Mouse (Mus musculus) liver, embryonic 11.5 days (tissue): ENCODE results near the gene Sipa1. TPM values are rescaled to one million over a fixed set of nuclear protein-coding genes. Genes with fewer than 3 reads are reported as not detected.

ENCODE experiments used
- ATAC-seq: fragments of 200-750 bp; cut with Nextera tagmentation; replicated peaks from 2 replicates; pipeline ENCODE4 v1.8.0; 2017; ENCODE audit warnings: moderate number of reproducible peaks, mild to moderate bottlenecking, moderate TSS enrichment, moderate library complexity; ENCODE audit not compliant: low FRiP score
- DNase-seq: peaks from one replicate; pipeline ENCODE4 v3.0.0-alpha.2; 2017; ENCODE audit warnings: low spot score
- H3K27ac ChIP-seq: fragments of 300-500 bp; sonication (generic); 2 replicates; pipeline ENCODE4 v1.5.1; 2014; ENCODE audit warnings: mild to moderate bottlenecking, low read depth, low read length, control low read depth
- H3K27me3 ChIP-seq: fragments of 300-500 bp; sonication (generic); replicated peaks from 2 replicates; pipeline ENCODE4 v1.6.1; 2014; ENCODE audit warnings: low read length, mixed read lengths; ENCODE audit not compliant: control insufficient read depth, insufficient read depth
- H3K36me3 ChIP-seq: fragments of 300-500 bp; sonication (generic); 2 replicates; pipeline ENCODE4 v1.6.1; 2014; ENCODE audit warnings: mild to moderate bottlenecking, low read length, moderate library complexity, mixed read lengths; ENCODE audit not compliant: control insufficient read depth, insufficient read depth
- H3K4me1 ChIP-seq: fragments of 300-500 bp; sonication (generic); replicated peaks from 2 replicates; pipeline ENCODE4 v1.6.1; 2014; ENCODE audit warnings: low read length, mixed read lengths; ENCODE audit not compliant: control insufficient read depth, insufficient read depth
- H3K4me2 ChIP-seq: fragments of 300-500 bp; sonication (generic); 2 replicates; pipeline ENCODE4 v1.6.1; 2014; ENCODE audit warnings: mild to moderate bottlenecking, control low read depth, moderate library complexity
- H3K4me3 ChIP-seq: fragments of 300-500 bp; sonication (generic); 2 replicates; pipeline ENCODE4 v1.5.1; 2014; ENCODE audit warnings: low read depth, low read length, control low read depth
- H3K9ac ChIP-seq: fragments of 300-500 bp; sonication (generic); 2 replicates; pipeline ENCODE4 v1.6.1; 2014; ENCODE audit warnings: low read depth, low read length, control low read depth
- H3K9me3 ChIP-seq: fragments of 300-500 bp; sonication (generic); 2 replicates; pipeline ENCODE4 v1.6.1; 2016; ENCODE audit warnings: low read length, inconsistent platforms, mixed read lengths; ENCODE audit not compliant: control insufficient read depth
- WGBS: fragments of 180-500 bp; shearing (Covaris S2); extraction: QIAGEN DNeasy Blood & Tissue Kit; methylation state at CpG from one replicate; pipeline ENCODE4 v1.1.7; 2014; 5-methylcytosine and 5-hydroxymethylcytosine counted together
- polyA plus RNA-seq: library from polyadenylated mRNA; unstranded; fragments of >200 nt; fragmentation: Nextera tagmentation; extraction: Ambion mirVana; gene quantifications from 2 replicates; pipeline ENCODE4 v1.2.1, GENCODE M21; 2014

Gene Sipa1
- polyA plus RNA-seq, 1 experiment from 2014 or later: 32.3 TPM

GRCm38 (mm10) chr19:5645280-5645679 lies 18.2 kb downstream of the Sipa1 start:
- Histone ChIP-seq H3K27ac (no peak overlapping the region), H3K4me2 (no peak overlapping the region), H3K27me3 (no peaks in the 10 kb centered on the region), H3K4me3 (no peak overlapping the region), H3K9ac (no peak overlapping the region), H3K4me1 (peaks cover 24% of the 10 kb centered on the region), H3K36me3 (peaks cover 62% of the 10 kb centered on the region), H3K9me3 (no peaks in the 10 kb centered on the region)
- ATAC-seq (no peak), DNase-seq (no peak)
- 91% methylated on average over 9 of the region's 9 CpGs for WGBS

- ATAC-seq: no peak
- no peaks in the 10 kb centered on the region for H3K27me3 ChIP-seq
- H3K9ac ChIP-seq: no peak overlapping the region
- no peak for DNase-seq
- 83% methylated on average over 8 of the region's 8 CpGs for WGBS
- H3K27ac ChIP-seq: no peak overlapping the region
- H3K36me3 ChIP-seq: peaks cover 52% of the 10 kb centered on the region
- H3K9me3 ChIP-seq: no peaks in the 10 kb centered on the region
- H3K4me1 ChIP-seq: peaks cover 34% of the 10 kb centered on the region
- no peak overlapping the region for H3K4me3 ChIP-seq
- no peak overlapping the region for H3K4me2 ChIP-seq
Measured at GRCm38 (mm10) chr19:5641641-5642040, 21.9 kb downstream of the Sipa1 start.

GRCm38 (mm10) chr19:5641021-5641420 lies 22.5 kb downstream of the Sipa1 start:
- Histone ChIP-seq H3K36me3 (peaks cover 47% of the 10 kb centered on the region), H3K27ac (no peak overlapping the region; the same call in 1 of the 2 replicates), H3K27me3 (no peaks in the 10 kb centered on the region), H3K9ac (no peak overlapping the region), H3K9me3 (no peaks in the 10 kb centered on the region), H3K4me2 (no peak overlapping the region), H3K4me3 (no peak overlapping the region), H3K4me1 (peaks cover 37% of the 10 kb centered on the region)
- no peak for ATAC-seq
- DNase-seq: no peak
- 91% methylated on average over 17 of the region's 17 CpGs for WGBS

GRCm38 (mm10) chr19:5640339-5640738 lies 23.2 kb downstream of the Sipa1 start:
- Histone ChIP-seq H3K4me2 (no peak overlapping the region), H3K4me3 (no peak overlapping the region), H3K27ac (no peak overlapping the region), H3K9me3 (no peaks in the 10 kb centered on the region), H3K27me3 (no peaks in the 10 kb centered on the region), H3K9ac (no peak overlapping the region), H3K4me1 (peaks cover 37% of the 10 kb centered on the region), H3K36me3 (peaks cover 43% of the 10 kb centered on the region)
- ATAC-seq (no peak), DNase-seq (no peak)
- 60% methylated on average over 9 of the region's 9 CpGs for WGBS

- Histone ChIP-seq H3K4me1 (peaks cover 37% of the 10 kb centered on the region), H3K27me3 (no peaks in the 10 kb centered on the region), H3K9me3 (no peaks in the 10 kb centered on the region), H3K4me3 (peak overlapping the region; percentile 90), H3K9ac (peak overlapping the region; percentile 90), H3K4me2 (peak overlapping the region; percentile 98), H3K27ac (peak overlapping the region; percentile 90), H3K36me3 (peaks cover 29% of the 10 kb centered on the region)
- ATAC-seq (no peak), DNase-seq (no peak)
- WGBS: 84% methylated on average over 18 of the region's 18 CpGs
Measured at GRCm38 (mm10) chr19:5638416-5639005, 25.0 kb downstream of the Sipa1 start.

- Histone ChIP-seq H3K36me3 (peaks cover 21% of the 10 kb centered on the region), H3K9me3 (no peaks in the 10 kb centered on the region), H3K4me1 (peaks cover 37% of the 10 kb centered on the region), H3K4me2 (peak within 1 kb of the TSS; percentile 98), H3K27me3 (no peaks in the 10 kb centered on the region), H3K9ac (peak within 1 kb of the TSS; percentile 90), H3K27ac (peak within 1 kb of the TSS; percentile 90), H3K4me3 (peak within 1 kb of the TSS; percentile 90)
- peak; percentile 85 for DNase-seq
- ATAC-seq: peak; percentile 84
- 2% methylated on average over 109 of the region's 109 CpGs for WGBS
Measured at GRCm38 (mm10) chr19:5637069-5638047, 26.1 kb downstream of the Sipa1 start, which contains the start of gene Rela. Gene Rela (plus strand): TSS chr19:5637483.

- H3K4me1 ChIP-seq: peaks cover 37% of the 10 kb centered on the region
Measured at GRCm38 (mm10) chr19:5636571-5637041, 26.9 kb downstream of the Sipa1 start.

GRCm38 (mm10) chr19:5636036-5636570 lies 27.4 kb downstream of the Sipa1 start:
- 70% methylated on average over 7 of the region's 7 CpGs for WGBS
- ATAC-seq: no peak
- DNase-seq: no peak
- Histone ChIP-seq H3K4me1 (peaks cover 35% of the 10 kb centered on the region), H3K9ac (no peak overlapping the region), H3K27ac (no peak overlapping the region), H3K36me3 (peaks cover 9% of the 10 kb centered on the region), H3K27me3 (no peaks in the 10 kb centered on the region), H3K9me3 (no peaks in the 10 kb centered on the region), H3K4me3 (no peak overlapping the region), H3K4me2 (peak overlapping the region; percentile 98; the same call in 1 of the 2 replicates)

More at GRCm38 (mm10) chr19:5636571-5637041, 26.9 kb downstream of the Sipa1 start:
- peaks cover 14% of the 10 kb centered on the region for H3K36me3 ChIP-seq
- ATAC-seq (no peak; the same call in 1 of the 2 replicates), DNase-seq (no peak)
- H3K9ac ChIP-seq: peak overlapping the region; percentile 90
- no peaks in the 10 kb centered on the region for H3K27me3 ChIP-seq
- peak overlapping the region; percentile 98 for H3K4me2 ChIP-seq
- peak overlapping the region; percentile 90 for H3K27ac ChIP-seq
- 50% methylated on average over 12 of the region's 12 CpGs for WGBS
- no peaks in the 10 kb centered on the region for H3K9me3 ChIP-seq
- H3K4me3 ChIP-seq: peak overlapping the region; percentile 90
